11 mouse cellular contexts compared by ENCODE assay signal in genomic region chr6:50180189-50180588, GRCm38 (mm10).
A peak's percentile ranks its signal among the peaks of the same experiment; 100 is the strongest.
DNase-seq lines count a peak whose midpoint lies in the region; ATAC-seq and TF ChIP-seq lines count a peak whose summit lies in the region.
"Had no signal": no experiment of that assay in that cellular context is flagged by ENCODE, and none has a peak within 500 bp of the region (broad histone marks: within the 10 kb centered on the region; RNA-seq: fewer than 3 reads in every experiment).

No protein-coding gene starts in this region.

- TF ChIP-seq CTCF in layer of hippocampus, adult 2 months (conservative IDR thresholded peaks at IDR 0.05): peak; percentile 84

- H3K4me1 ChIP-seq in embryonic facial prominence, embryonic 11.5 days (ENCODE audit: control insufficient read depth, insufficient read depth, low read length): no peaks in the 10 kb centered on the region
- H3K4me1 ChIP-seq in embryonic facial prominence, embryonic 10.5 days: no peaks in the 10 kb centered on the region
- H3K4me1 ChIP-seq: embryonic facial prominence, embryonic 15.5 days; lung, embryonic 15.5 days had no signal

- H3K36me3 ChIP-seq in embryonic facial prominence, embryonic 11.5 days (replicated peaks; ENCODE audit: control insufficient read depth, insufficient read depth, low read depth, low read length): no peaks in the 10 kb centered on the region
- peaks cover 31% of the 10 kb centered on the region for H3K36me3 ChIP-seq in embryonic facial prominence, embryonic 10.5 days (replicated peaks)
- H3K36me3 ChIP-seq: embryonic facial prominence, embryonic 15.5 days had no signal

- H3K9me3 ChIP-seq in embryonic facial prominence, embryonic 11.5 days (replicated peaks; ENCODE audit: control insufficient read depth, low read length): no peaks in the 10 kb centered on the region
- no peaks in the 10 kb centered on the region for H3K9me3 ChIP-seq in embryonic facial prominence, embryonic 10.5 days
- H3K9me3 ChIP-seq: embryonic facial prominence, embryonic 15.5 days; G1E; lung, embryonic 15.5 days had no signal

- no peak overlapping the region for H3K9ac ChIP-seq in embryonic facial prominence, embryonic 11.5 days (replicated peaks; ENCODE audit: low read length)
- H3K9ac ChIP-seq: embryonic facial prominence, embryonic 15.5 days; lung, embryonic 15.5 days had no signal

- no peak overlapping the region for H3K4me3 ChIP-seq in embryonic facial prominence, embryonic 11.5 days (ENCODE audit: low read depth, low read length)
- H3K4me3 ChIP-seq in embryonic facial prominence, embryonic 10.5 days: no peak overlapping the region
- H3K4me3 ChIP-seq in layer of hippocampus, adult 2 months: no peak overlapping the region
- H3K4me3 ChIP-seq: embryonic facial prominence, embryonic 15.5 days; lung, embryonic 15.5 days had no signal

- H3K27ac ChIP-seq in embryonic facial prominence, embryonic 11.5 days (replicated peaks; ENCODE audit: low read depth, low read length): no peak overlapping the region
- no peak overlapping the region for H3K27ac ChIP-seq in embryonic facial prominence, embryonic 10.5 days (replicated peaks)
- H3K27ac ChIP-seq in layer of hippocampus, adult 2 months: 0 out of 2 replicates have a peak overlapping the region, but pooled peaks have one; percentile 21
- H3K27ac ChIP-seq: embryonic facial prominence, embryonic 15.5 days; lung, embryonic 15.5 days had no signal

- WGBS in embryonic facial prominence, embryonic 11.5 days: 84% methylated on average over 4 of the region's 4 CpGs
- WGBS in embryonic facial prominence, embryonic 10.5 days: 89% methylated on average over 4 of the region's 4 CpGs

- ATAC-seq in embryonic facial prominence, embryonic 11.5 days (replicated peaks; ENCODE audit: insufficient number of reproducible peaks, low FRiP score, low TSS enrichment, low read depth): no peak

- peak; percentile 9 for DNase-seq in embryonic facial prominence, embryonic 11.5 days (ENCODE audit: low spot score)
- no peak for DNase-seq in embryonic facial prominence, embryonic 10.5 days (ENCODE audit: low spot score)
- peak; percentile 24 to 32 for DNase-seq in layer of hippocampus, adult 2 months (ENCODE audit: low spot score in 2 of 2)
- no peak for DNase-seq in layer of hippocampus, adult 8-10 months (ENCODE audit: low spot score in 2 of 2)
- DNase-seq in 416B (ENCODE audit: low read depth): peak; percentile 62
- DNase-seq in cerebellum, postnatal 14 days: peak; percentile 24 to 39
- no peak for DNase-seq in frontal cortex, postnatal 36 days (ENCODE audit: low spot score in 2 of 2)
- no peak for DNase-seq in urinary bladder, postnatal 4 days (ENCODE audit: low spot score in 2 of 2)

- no peaks in the 10 kb centered on the region for H3K27me3 ChIP-seq in embryonic facial prominence, embryonic 11.5 days (ENCODE audit: control insufficient read depth, insufficient read depth, low read length)
- no peaks in the 10 kb centered on the region for H3K27me3 ChIP-seq in embryonic facial prominence, embryonic 10.5 days (replicated peaks; ENCODE audit: low read depth, poor library complexity, severe bottlenecking)
- H3K27me3 ChIP-seq: embryonic facial prominence, embryonic 15.5 days; lung, embryonic 15.5 days had no signal

- H3K4me2 ChIP-seq in embryonic facial prominence, embryonic 11.5 days (ENCODE audit: low read depth, low read length): no peak overlapping the region
- H3K4me2 ChIP-seq: embryonic facial prominence, embryonic 15.5 days; lung, embryonic 15.5 days had no signal

Comparison
In these comparisons a context has a peak if more than half of its experiments do, and no peak if none do; other contexts are left out.
1. DNase-seq: peak in embryonic facial prominence, embryonic 11.5 days (single experiment), layer of hippocampus, adult 2 months (2 of 2), 416B (single experiment) and cerebellum, postnatal 14 days (2 of 2); none in embryonic facial prominence, embryonic 10.5 days (single experiment), layer of hippocampus, adult 8-10 months (0 of 2), frontal cortex, postnatal 36 days (0 of 2) and urinary bladder, postnatal 4 days (0 of 2).